Mouse (Mus musculus): ENCODE results near the gene Ckap5.

- TF ChIP-seq CTCF (IDR thresholded peaks at IDR 0.05; ENCODE audit: insufficient read depth, low read depth, low read length): no peak
- TF ChIP-seq POLR2A (IDR thresholded peaks at IDR 0.05; ENCODE audit: insufficient read depth, low read depth, low read length): no peak
These were observed 54.3 kb downstream of the Ckap5 start for GRCm38 (mm10) chr2:91580894-91581293.
